Comparison of ENCODE assay signal across 12 mouse cellular contexts in the genomic region with DNA sequence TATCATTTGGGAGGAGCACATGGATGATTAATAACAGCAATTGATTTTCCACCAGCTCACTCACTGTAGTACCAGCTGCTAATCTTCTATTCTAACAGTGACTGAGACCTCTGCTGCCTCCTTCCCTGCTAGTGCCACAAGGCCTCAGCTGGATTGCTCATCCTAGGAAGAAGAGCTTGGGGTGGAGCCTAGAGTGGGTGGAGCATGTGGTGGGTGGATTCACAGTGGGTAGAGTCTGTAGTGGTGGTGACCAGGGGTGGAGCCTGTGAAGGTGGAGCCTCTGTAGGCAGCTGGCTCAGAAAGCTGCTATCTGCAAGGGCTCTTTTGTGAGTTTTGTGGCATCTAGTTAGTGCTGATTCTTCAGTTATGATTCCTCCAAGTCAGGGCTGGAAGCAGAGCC.
DNase-seq lines count a peak whose midpoint lies in the region; ATAC-seq and TF ChIP-seq lines count a peak whose summit lies in the region.
"Had no signal": no experiment of that assay in that cellular context is flagged by ENCODE, and none has a peak within 500 bp of the region (broad histone marks: within the 10 kb centered on the region; RNA-seq: fewer than 3 reads in every experiment).

No protein-coding gene starts in this region.

- ATAC-seq in megakaryocyte-erythroid progenitor cell, adult 5-6 weeks (replicated peaks; ENCODE audit: low FRiP score, low TSS enrichment, poor library complexity, severe bottlenecking), result 0 out of 2 replicates have a peak, but pooled peaks have one; percentile 50
- ATAC-seq: Patski had no signal

- no peaks in the 10 kb centered on the region for H3K36me3 ChIP-seq in ES-E14 (ENCODE audit: control insufficient read depth, insufficient read depth, low read length, poor library complexity, severe bottlenecking)
- H3K36me3 ChIP-seq: embryonic facial prominence, embryonic 13.5 days; heart, embryonic 12.5 days; midbrain, embryonic 12.5 days had no signal

- in situ Hi-C loops in ES-E14 (cut with MboI; ENCODE audit: low sequenced_read_pairs in 2 of 2, unreplicated experiment in 2 of 2), result no loop called here

- no peaks in the 10 kb centered on the region for H3K4me1 ChIP-seq in ES-E14 (ENCODE audit: control insufficient read depth in 2 of 2, insufficient read depth in 2 of 2, low read length in 2 of 2, poor library complexity in 1 of 2)
- H3K4me1 ChIP-seq: embryonic facial prominence, embryonic 13.5 days; heart, embryonic 12.5 days; midbrain, embryonic 12.5 days had no signal

- H3K9me3 ChIP-seq in ES-E14 (ENCODE audit: control insufficient read depth, insufficient read depth, low read depth, low read length), result no peaks in the 10 kb centered on the region
- H3K9me3 ChIP-seq: embryonic facial prominence, embryonic 13.5 days; heart, embryonic 12.5 days; midbrain, embryonic 12.5 days had no signal

- no peak overlapping the region for H3K4me3 ChIP-seq in ES-E14 (ENCODE audit: insufficient read depth in 1 of 2, low read depth in 1 of 2, low read length in 2 of 2, poor library complexity in 1 of 2, severe bottlenecking in 1 of 2)
- H3K4me3 ChIP-seq: embryonic facial prominence, embryonic 13.5 days; heart, embryonic 12.5 days; midbrain, embryonic 12.5 days had no signal

- H3K9ac ChIP-seq in ES-E14 (ENCODE audit: insufficient read depth, low read depth, low read length, poor library complexity, severe bottlenecking), result no peak overlapping the region
- H3K9ac ChIP-seq: embryonic facial prominence, embryonic 13.5 days; heart, embryonic 12.5 days; midbrain, embryonic 12.5 days had no signal

- peak; percentile 7 to 15 for DNase-seq in lung, adult 18-20 months
- DNase-seq in lung, postnatal 25 days (ENCODE audit: low spot score), result no peak
- DNase-seq in ES-E14 (ENCODE audit: low read depth, low spot score) (peak; percentile 16), adipocyte (ENCODE audit: low spot score) (peak; percentile 8), liver (no peak)
- DNase-seq in gastrocnemius, postnatal 10 days, result no peak
- DNase-seq: kidney, adult 11 months had no signal

- H3K27ac ChIP-seq in ES-E14 (ENCODE audit: insufficient read depth, low read depth, low read length, poor library complexity, severe bottlenecking), result no peak overlapping the region
- H3K27ac ChIP-seq: embryonic facial prominence, embryonic 13.5 days; midbrain, embryonic 12.5 days had no signal

TF ChIP-seq in ES-E14, 5 proteins besides CTCF, POLR2A, EP300 and RAD21:
- no peak for TF ChIP-seq CHD2 (IDR thresholded peaks at IDR 0.05; ENCODE audit: low read depth, low read length)
- TF ChIP-seq ZC3H11A (IDR thresholded peaks at IDR 0.05; ENCODE audit: borderline replicate concordance, low read depth, low read length), result no peak
- no peak for TF ChIP-seq HCFC1 (IDR thresholded peaks at IDR 0.05; ENCODE audit: borderline replicate concordance, insufficient read depth, low read length)
- TF ChIP-seq MAFK (IDR thresholded peaks at IDR 0.05; ENCODE audit: insufficient read depth, low read depth, low read length), result no peak
- TF ChIP-seq ZNF384 (IDR thresholded peaks at IDR 0.05; ENCODE audit: low read depth, low read length), result no peak
TF ChIP-seq in ES-E14: peak in this region for 0.

Comparison
In these comparisons a context has a peak if more than half of its experiments do, and no peak if none do; other contexts are left out.
1. DNase-seq: peak in lung, adult 18-20 months (2 of 2), ES-E14 (single experiment) and adipocyte (single experiment); none in lung, postnatal 25 days (single experiment), liver (single experiment) and gastrocnemius, postnatal 10 days (single experiment).